Comparison of ENCODE assay signal across 13 mouse cellular contexts in the genomic region with DNA sequence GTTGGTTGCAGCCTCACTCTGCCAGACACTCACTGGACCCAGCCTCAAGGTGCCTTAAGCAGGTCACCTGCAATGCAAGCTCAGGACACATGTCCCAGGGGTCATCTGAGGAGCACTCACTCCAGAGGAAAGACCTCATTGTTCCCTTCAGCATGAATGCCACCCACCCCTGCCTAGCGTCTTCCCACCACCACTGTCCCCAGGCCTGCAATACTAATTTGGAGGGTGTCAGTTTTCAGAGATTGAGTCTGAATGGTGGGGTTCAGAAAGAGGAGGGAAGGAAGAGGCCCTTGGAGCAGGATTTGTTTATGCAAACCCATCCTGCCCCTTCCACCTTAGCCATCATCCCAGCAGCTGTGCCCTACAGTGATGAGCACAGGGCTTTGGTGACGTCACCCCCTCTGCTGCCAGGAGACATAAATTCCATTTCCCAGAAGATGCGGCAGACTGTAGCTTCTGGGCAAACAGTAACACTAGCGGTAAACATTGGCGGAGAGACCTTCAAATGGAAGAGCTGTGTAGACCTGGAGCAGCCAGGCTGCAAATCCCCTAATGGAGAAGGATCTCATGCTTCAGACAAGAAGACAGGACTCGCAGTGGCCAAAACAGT.
A peak's percentile ranks its signal among the peaks of the same experiment; 100 is the strongest.
DNase-seq lines count a peak whose midpoint lies in the region; ATAC-seq lines count a peak whose summit lies in the region.
"Had no signal": no experiment of that assay in that cellular context is flagged by ENCODE, and none has a peak within 500 bp of the region (broad histone marks: within the 10 kb centered on the region; RNA-seq: fewer than 3 reads in every experiment).

No protein-coding gene starts in this region.

- ATAC-seq in hindbrain, embryonic 14.5 days (ENCODE audit: low FRiP score), result 0 out of 2 replicates have a peak, but pooled peaks have one; percentile 49
- ATAC-seq: CD4-positive, CD25-positive, alpha-beta regulatory T cell, adult 4 months; intestine, embryonic 16.5 days; liver, embryonic 12.5 days had no signal

- WGBS in hindbrain, embryonic 14.5 days, result 46% methylated on average over 6 of the region's 6 CpGs

- no peak overlapping the region for H3K4me2 ChIP-seq in hindbrain, embryonic 14.5 days (replicated peaks)
- H3K4me2 ChIP-seq: embryonic facial prominence, embryonic 13.5 days; heart, embryonic 12.5 days; liver, embryonic 12.5 days had no signal

- H3K36me3 ChIP-seq in hindbrain, embryonic 14.5 days (replicated peaks; ENCODE audit: control insufficient read depth, insufficient read depth), result no peaks in the 10 kb centered on the region
- H3K36me3 ChIP-seq: embryonic facial prominence, embryonic 13.5 days; heart, embryonic 12.5 days; liver, embryonic 12.5 days had no signal

- intact Hi-C loops in left cerebral cortex, postnatal 14 days (cut with DNase I), result no loop called here

- peak; percentile 12 for DNase-seq in embryo, embryonic 10.5 days (ENCODE audit: low spot score)
- no peak for DNase-seq in embryo, embryonic 11 days
- peak; percentile 37 to 71 for DNase-seq in left cerebral cortex, postnatal 14 days (ENCODE audit: low spot score in 2 of 2)
- DNase-seq in left cerebral cortex, adult 11 months (ENCODE audit: low spot score), result no peak
- DNase-seq in 3T3-L1 (ENCODE audit: low read depth, low spot score), result peak; percentile 12
- DNase-seq in hindbrain, embryonic 14.5 days (ENCODE audit: low spot score), result no peak
- no peak for DNase-seq in layer of hippocampus, adult 8-10 months (ENCODE audit: low spot score in 2 of 2)
- no peak for DNase-seq in natural killer cell, adult 2 months (ENCODE audit: low spot score in 2 of 2)

- no peaks in the 10 kb centered on the region for H3K27me3 ChIP-seq in hindbrain, embryonic 14.5 days (ENCODE audit: control insufficient read depth, insufficient read depth, low read length)
- H3K27me3 ChIP-seq: embryonic facial prominence, embryonic 13.5 days; heart, embryonic 12.5 days; liver, embryonic 12.5 days had no signal

- no peak overlapping the region for H3K27ac ChIP-seq in hindbrain, embryonic 14.5 days
- H3K27ac ChIP-seq: embryonic facial prominence, embryonic 13.5 days; liver, embryonic 12.5 days had no signal

- no peaks in the 10 kb centered on the region for H3K9me3 ChIP-seq in hindbrain, embryonic 14.5 days (ENCODE audit: control insufficient read depth, low read length)
- H3K9me3 ChIP-seq: embryonic facial prominence, embryonic 13.5 days; heart, embryonic 12.5 days; liver, embryonic 12.5 days had no signal

- H3K4me1 ChIP-seq in hindbrain, embryonic 14.5 days (replicated peaks; ENCODE audit: control insufficient read depth, insufficient read depth, low read length), result 0 out of 2 replicates have a peak, but pooled peaks cover 6% of the 10 kb centered on the region

- H3K9ac ChIP-seq in hindbrain, embryonic 14.5 days, result no peak overlapping the region
- H3K9ac ChIP-seq: embryonic facial prominence, embryonic 13.5 days; heart, embryonic 12.5 days; liver, embryonic 12.5 days had no signal

- H3K4me3 ChIP-seq in hindbrain, embryonic 14.5 days (replicated peaks; ENCODE audit: low read length), result no peak overlapping the region
- H3K4me3 ChIP-seq: embryonic facial prominence, embryonic 13.5 days; heart, embryonic 12.5 days; liver, embryonic 12.5 days had no signal

Comparison
In these comparisons a context has a peak if more than half of its experiments do, and no peak if none do; other contexts are left out.
1. DNase-seq: peak in embryo, embryonic 10.5 days (single experiment), left cerebral cortex, postnatal 14 days (2 of 2) and 3T3-L1 (single experiment); none in embryo, embryonic 11 days (single experiment), left cerebral cortex, adult 11 months (single experiment), hindbrain, embryonic 14.5 days (single experiment), layer of hippocampus, adult 8-10 months (0 of 2) and natural killer cell, adult 2 months (0 of 2).